Mouse (Mus musculus) stomach, embryonic 14.5 days (tissue): ENCODE data around the gene Gm20388. TPM values are rescaled to one million over a fixed set of nuclear protein-coding genes. Genes with fewer than 3 reads are reported as not detected.

Experiments used
- ATAC-seq: fragments of 200-750 bp; cut with Nextera tagmentation; 2 replicates; pipeline ENCODE4 v1.8.0; 2017; ENCODE audit warnings: low read depth, moderate TSS enrichment; ENCODE audit not compliant: insufficient number of reproducible peaks, insufficient read depth, low FRiP score
- H3K27ac ChIP-seq: fragments of 300-500 bp; sonication (generic); 2 replicates; pipeline ENCODE4 v1.5.1; 2014; ENCODE audit warnings: mild to moderate bottlenecking, low read length, moderate library complexity, mixed read lengths
- H3K27me3 ChIP-seq: fragments of 300-500 bp; sonication (generic); 2 replicates; pipeline ENCODE4 v1.6.1; 2014; ENCODE audit warnings: low read length, control low read depth, mixed read lengths; ENCODE audit not compliant: control insufficient read depth, insufficient read depth
- H3K36me3 ChIP-seq: fragments of 300-500 bp; sonication (generic); 2 replicates; pipeline ENCODE4 v1.6.1; 2014; ENCODE audit warnings: mild to moderate bottlenecking, control low read depth, low read length, moderate library complexity, mixed read lengths; ENCODE audit not compliant: control insufficient read depth, insufficient read depth
- H3K4me1 ChIP-seq: fragments of 300-500 bp; sonication (generic); 2 replicates; pipeline ENCODE4 v1.6.1; 2014; ENCODE audit warnings: low read length, control low read depth, mixed read lengths; ENCODE audit not compliant: control insufficient read depth, insufficient read depth
- H3K4me2 ChIP-seq: fragments of 300-500 bp; sonication (generic); replicated peaks from 2 replicates; pipeline ENCODE4 v1.6.1; 2014; ENCODE audit warnings: low read depth, low read length, control low read depth
- H3K4me3 ChIP-seq: fragments of 300-500 bp; sonication (generic); 2 replicates; pipeline ENCODE4 v1.5.1; 2014; ENCODE audit warnings: low read depth, low read length, control low read depth
- H3K9ac ChIP-seq: fragments of 300-500 bp; sonication (generic); replicated peaks from 2 replicates; pipeline ENCODE4 v1.6.1; 2014; ENCODE audit warnings: low read depth, mild to moderate bottlenecking, control low read depth, low read length, moderate library complexity, mixed read lengths
- H3K9me3 ChIP-seq: fragments of 300-500 bp; sonication (generic); 2 replicates; pipeline ENCODE4 v1.6.1; 2016; ENCODE audit warnings: low read depth, low read length, control low read depth; ENCODE audit not compliant: control insufficient read depth
- WGBS: fragments of 180-500 bp; shearing (Covaris S2); extraction: QIAGEN DNeasy Blood & Tissue Kit; methylation state at CpG from one replicate; pipeline ENCODE4 v1.1.7; 2014; 5-methylcytosine and 5-hydroxymethylcytosine counted together
- polyA plus RNA-seq: library from polyadenylated mRNA; unstranded; fragments of >200 nt; fragmentation: Nextera tagmentation; extraction: Ambion mirVana; gene quantifications from 2 replicates; pipeline ENCODE4 v1.2.1, GENCODE M21; 2014

Gm20388 gene
- polyA plus RNA-seq, 1 experiment from 2014 or later, result 11.4 TPM

GRCm38 (mm10) chr8:120290614-120291013, 380.0 kb downstream of the Gm20388 start:
- Histone ChIP-seq H3K4me2 (no peak overlapping the region), H3K9ac (no peak overlapping the region), H3K4me1 (peaks cover 53% of the 10 kb centered on the region), H3K4me3 (no peak overlapping the region), H3K9me3 (no peaks in the 10 kb centered on the region), H3K27me3 (no peaks in the 10 kb centered on the region), H3K36me3 (no peaks in the 10 kb centered on the region), H3K27ac (peak overlapping the region; percentile 44; the same call in 1 of the 2 replicates)
- no peak for ATAC-seq
- WGBS, result 71% methylated on average over 15 of the region's 15 CpGs

GRCm38 (mm10) chr8:120291650-120292049, 381.0 kb downstream of the Gm20388 start:
- ATAC-seq, result no peak
- Histone ChIP-seq H3K4me1 (peaks cover 59% of the 10 kb centered on the region), H3K27me3 (no peaks in the 10 kb centered on the region), H3K4me2 (no peak overlapping the region), H3K9ac (no peak overlapping the region), H3K36me3 (no peaks in the 10 kb centered on the region), H3K4me3 (no peak overlapping the region), H3K9me3 (no peaks in the 10 kb centered on the region), H3K27ac (0 out of 2 replicates have a peak overlapping the region, but pooled peaks have one; percentile 2)
- 85% methylated on average over 9 of the region's 9 CpGs for WGBS

- H3K4me2 ChIP-seq, result no peak overlapping the region
- WGBS, result 56% methylated on average over 8 of the region's 8 CpGs
- peaks cover 62% of the 10 kb centered on the region for H3K4me1 ChIP-seq
- no peak for ATAC-seq
- peak overlapping the region; percentile 21; the same call in 1 of the 2 replicates for H3K27ac ChIP-seq
- H3K9ac ChIP-seq, result no peak overlapping the region
- H3K9me3 ChIP-seq, result no peaks in the 10 kb centered on the region
- H3K4me3 ChIP-seq, result no peak overlapping the region
- no peaks in the 10 kb centered on the region for H3K36me3 ChIP-seq
- no peaks in the 10 kb centered on the region for H3K27me3 ChIP-seq
Measured at GRCm38 (mm10) chr8:120292316-120293107, 381.9 kb downstream of the Gm20388 start.

- WGBS, result 49% methylated on average over 18 of the region's 18 CpGs
- Histone ChIP-seq H3K27me3 (no peaks in the 10 kb centered on the region), H3K27ac (no peak overlapping the region), H3K4me2 (no peak overlapping the region), H3K4me3 (no peak overlapping the region), H3K9me3 (no peaks in the 10 kb centered on the region), H3K9ac (no peak overlapping the region), H3K36me3 (no peaks in the 10 kb centered on the region), H3K4me1 (peaks cover 62% of the 10 kb centered on the region)
- ATAC-seq, result 0 out of 2 replicates have a peak, but pooled peaks have one; percentile 7
Measured at GRCm38 (mm10) chr8:120293421-120294357, 383.0 kb downstream of the Gm20388 start.

- Histone ChIP-seq H3K27me3 (no peaks in the 10 kb centered on the region), H3K36me3 (no peaks in the 10 kb centered on the region), H3K9ac (no peak overlapping the region), H3K4me3 (no peak overlapping the region), H3K27ac (peak overlapping the region; percentile 72), H3K9me3 (no peaks in the 10 kb centered on the region), H3K4me2 (no peak overlapping the region), H3K4me1 (peaks cover 56% of the 10 kb centered on the region)
- 30% methylated on average over 17 of the region's 17 CpGs for WGBS
- peak; percentile 39 for ATAC-seq
Measured at GRCm38 (mm10) chr8:120294982-120295870, 384.6 kb downstream of the Gm20388 start.

- H3K4me1 ChIP-seq, result peaks cover 54% of the 10 kb centered on the region
Measured at GRCm38 (mm10) chr8:120297000-120297399, 386.4 kb downstream of the Gm20388 start.

GRCm38 (mm10) chr8:120298601-120299532, 388.2 kb downstream of the Gm20388 start:
- peaks cover 47% of the 10 kb centered on the region for H3K4me1 ChIP-seq
- no peak overlapping the region for H3K9ac ChIP-seq

More at GRCm38 (mm10) chr8:120297000-120297399, 386.4 kb downstream of the Gm20388 start:
- Histone ChIP-seq H3K9ac (no peak overlapping the region), H3K27me3 (no peaks in the 10 kb centered on the region), H3K36me3 (no peaks in the 10 kb centered on the region), H3K27ac (peak overlapping the region; percentile 0; the same call in 1 of the 2 replicates), H3K9me3 (no peaks in the 10 kb centered on the region), H3K4me2 (no peak overlapping the region), H3K4me3 (no peak overlapping the region)
- WGBS, result 31% methylated on average over 5 of the region's 5 CpGs
- ATAC-seq, result no peak

More at GRCm38 (mm10) chr8:120298601-120299532, 388.2 kb downstream of the Gm20388 start:
- ATAC-seq, result no peak
- Histone ChIP-seq H3K27ac (peak overlapping the region; percentile 48), H3K9me3 (no peaks in the 10 kb centered on the region), H3K36me3 (no peaks in the 10 kb centered on the region), H3K4me2 (no peak overlapping the region; the same call in 1 of the 2 replicates), H3K27me3 (no peaks in the 10 kb centered on the region), H3K4me3 (no peak overlapping the region)
- 44% methylated on average over 22 of the region's 22 CpGs for WGBS
